Comparison of ENCODE assay signal across 16 mouse cellular contexts in genomic region chr11:55085396-55085795, GRCm38 (mm10). TPM values are rescaled to one million over a fixed set of nuclear protein-coding genes. Genes with fewer than 3 reads are reported as not detected.
DNase-seq lines count a peak whose midpoint lies in the region; ATAC-seq and TF ChIP-seq lines count a peak whose summit lies in the region.
"Had no signal": no experiment of that assay in that cellular context is flagged by ENCODE, and none has a peak within 500 bp of the region (broad histone marks: within the 10 kb centered on the region; RNA-seq: fewer than 3 reads in every experiment).

No protein-coding gene starts in this region.

- H3K4me2 ChIP-seq in hindbrain, embryonic 14.5 days (replicated peaks): no peak overlapping the region
- H3K4me2 ChIP-seq: liver, embryonic 13.5 days; neural tube, embryonic 15.5 days had no signal

- no peak overlapping the region for H3K27ac ChIP-seq in testis, adult 2 months (ENCODE audit: control insufficient read depth, insufficient read depth, low read depth, low read length)
- H3K27ac ChIP-seq in heart, embryonic 10.5 days: peak overlapping the region; percentile 89
- H3K27ac ChIP-seq in hindbrain, embryonic 14.5 days: no peak overlapping the region
- H3K27ac ChIP-seq: liver, embryonic 13.5 days; neural tube, embryonic 15.5 days had no signal

- intact Hi-C loops in heart, postnatal 14 days (cut with DNase I): loop anchor here (5.0 kb wide), 2 partner anchors 158 to 208 kb away; no protein-coding TSS in a partner anchor

- no peak for TF ChIP-seq POLR2A in testis, adult 2 months (IDR thresholded peaks at IDR 0.05; ENCODE audit: control insufficient read depth, low read depth, low read length)

- no peak for ATAC-seq in hindbrain, embryonic 14.5 days (ENCODE audit: low FRiP score)
- ATAC-seq: forebrain, embryonic 16.5 days had no signal

- H3K4me1 ChIP-seq in testis, adult 2 months (ENCODE audit: control insufficient read depth, insufficient read depth, low read length): peaks cover 2% of the 10 kb centered on the region; the same call in 1 of the 2 replicates
- peaks cover 14% of the 10 kb centered on the region for H3K4me1 ChIP-seq in heart, embryonic 10.5 days
- H3K4me1 ChIP-seq in hindbrain, embryonic 14.5 days (replicated peaks; ENCODE audit: control insufficient read depth, insufficient read depth, low read length): no peaks in the 10 kb centered on the region
- H3K4me1 ChIP-seq: liver, embryonic 13.5 days had no signal

- H3K27me3 ChIP-seq in testis, adult 2 months (ENCODE audit: control insufficient read depth, insufficient read depth, low read length): no peaks in the 10 kb centered on the region
- no peaks in the 10 kb centered on the region for H3K27me3 ChIP-seq in heart, embryonic 10.5 days (ENCODE audit: insufficient read depth, poor library complexity, severe bottlenecking)
- H3K27me3 ChIP-seq in hindbrain, embryonic 14.5 days (ENCODE audit: control insufficient read depth, insufficient read depth, low read length): no peaks in the 10 kb centered on the region
- H3K27me3 ChIP-seq: liver, embryonic 13.5 days; neural tube, embryonic 15.5 days had no signal

- 0 out of 2 replicates have a peak, but pooled peaks cover 2% of the 10 kb centered on the region for H3K9me3 ChIP-seq in heart, embryonic 10.5 days
- no peaks in the 10 kb centered on the region for H3K9me3 ChIP-seq in hindbrain, embryonic 14.5 days (ENCODE audit: control insufficient read depth, low read length)
- H3K9me3 ChIP-seq: G1E; liver, embryonic 13.5 days; neural tube, embryonic 15.5 days had no signal

- H3K36me3 ChIP-seq in testis, adult 2 months (ENCODE audit: control insufficient read depth, insufficient read depth, low read length): no peaks in the 10 kb centered on the region
- H3K36me3 ChIP-seq in heart, embryonic 10.5 days: no peaks in the 10 kb centered on the region
- H3K36me3 ChIP-seq in hindbrain, embryonic 14.5 days (replicated peaks; ENCODE audit: control insufficient read depth, insufficient read depth): no peaks in the 10 kb centered on the region
- H3K36me3 ChIP-seq: G1E; liver, embryonic 13.5 days; neural tube, embryonic 15.5 days had no signal

- 28% methylated on average over 5 of the region's 5 CpGs for WGBS in heart, embryonic 10.5 days
- 70% methylated on average over 5 of the region's 5 CpGs for WGBS in hindbrain, embryonic 14.5 days

- H3K9ac ChIP-seq in hindbrain, embryonic 14.5 days: no peak overlapping the region
- H3K9ac ChIP-seq: liver, embryonic 13.5 days; neural tube, embryonic 15.5 days had no signal

- no peak for DNase-seq in testis, postnatal 14 days (ENCODE audit: low spot score)
- DNase-seq in heart, embryonic 10.5 days (ENCODE audit: low spot score): peak; percentile 87
- peak; percentile 40 to 60 for DNase-seq in heart, postnatal 14 days
- DNase-seq in MN1 (ENCODE audit: low spot score): no peak
- DNase-seq in hindbrain, embryonic 14.5 days (ENCODE audit: low spot score): no peak
- DNase-seq in left cerebral cortex, adult 9 months (ENCODE audit: low spot score in 2 of 2): no peak
- DNase-seq: cerebellum, adult 9-11 months; left cerebral cortex, postnatal 4 days; liver, embryonic 13.5 days; retina, postnatal 1 day; thymus, adult 18-20 months had no signal

- no peak for TF ChIP-seq CTCF in testis, adult 2 months (IDR thresholded peaks at IDR 0.05; ENCODE audit: control insufficient read depth, insufficient read depth, insufficient replicate concordance, low read depth, low read length)

- peak overlapping the region; percentile 35 for H3K4me3 ChIP-seq in testis, adult 2 months (ENCODE audit: control insufficient read depth, low read depth, low read length)
- no peak overlapping the region for H3K4me3 ChIP-seq in heart, embryonic 10.5 days
- no peak overlapping the region for H3K4me3 ChIP-seq in hindbrain, embryonic 14.5 days (replicated peaks; ENCODE audit: low read length)
- H3K4me3 ChIP-seq: erythroblast, embryonic 14.5 days; liver, embryonic 13.5 days; neural tube, embryonic 15.5 days had no signal

RNA-seq across cellular contexts. Expression of gene Ccdc69, which starts 7.5 kb away (rescaled TPM):
- 2.1 and 2.2 TPM in 2 replicates for polyA plus RNA-seq in testis, adult 2 months (2012; rRNA removed)
- 10.4 and 17.5 TPM in 2 replicates for polyA plus RNA-seq in heart, embryonic 10.5 days (2016; fragmentation: Nextera tagmentation; extraction: Ambion mirVana)
- total RNA-seq in heart, postnatal 14 days (2021): 10 to 100 TPM; 11.9 to 12.8 TPM
- polyA plus RNA-seq in hindbrain, embryonic 14.5 days (2014; fragmentation: Nextera tagmentation; extraction: Ambion mirVana): 0.20 and 0.36 TPM in 2 replicates
- total RNA-seq: G1E; left cerebral cortex, postnatal 4 days had no signal
- polyA plus RNA-seq: erythroblast, embryonic 14.5 days; G1E had no signal

RNA-seq across cellular contexts. Expression of gene Gm2a, which starts 12.5 kb away (rescaled TPM):
- polyA plus RNA-seq in testis, adult 2 months (2012; rRNA removed): 115 and 137 TPM in 2 replicates
- 33.5 and 52.0 TPM in 2 replicates for polyA plus RNA-seq in heart, embryonic 10.5 days (2016; fragmentation: Nextera tagmentation; extraction: Ambion mirVana)
- total RNA-seq in heart, postnatal 14 days (2021): 10 to 100 TPM; 11.5 to 13.2 TPM
- 32.9 and 35.8 TPM in 2 replicates for polyA plus RNA-seq in hindbrain, embryonic 14.5 days (2014; fragmentation: Nextera tagmentation; extraction: Ambion mirVana)
- polyA plus RNA-seq: G1E had no signal

RNA-seq across cellular contexts. Expression of gene Anxa6, which starts 52.2 kb away (rescaled TPM):
- 4.9 and 7.5 TPM in 2 replicates for polyA plus RNA-seq in testis, adult 2 months (2012; rRNA removed)
- polyA plus RNA-seq in heart, embryonic 10.5 days (2016; fragmentation: Nextera tagmentation; extraction: Ambion mirVana): 255 and 342 TPM in 2 replicates
- 100 to 1,000 TPM; 252 to 259 TPM for total RNA-seq in heart, postnatal 14 days (2021)
- 68.9 and 71.4 TPM in 2 replicates for polyA plus RNA-seq in hindbrain, embryonic 14.5 days (2014; fragmentation: Nextera tagmentation; extraction: Ambion mirVana)

Comparison
In these comparisons a context has a peak if more than half of its experiments do, and no peak if none do; other contexts are left out.
1. DNase-seq: peak in heart, embryonic 10.5 days (single experiment) and heart, postnatal 14 days (2 of 2); none in testis, postnatal 14 days (single experiment), MN1 (single experiment), hindbrain, embryonic 14.5 days (single experiment) and left cerebral cortex, adult 9 months (0 of 2).